Mouse (Mus musculus) G1E (cell line): ENCODE data around the gene Psma7. TPM values are rescaled to one million over a fixed set of nuclear protein-coding genes. Genes with fewer than 3 reads are reported as not detected.
A peak's percentile ranks its signal among the peaks of the same experiment; 100 is the strongest.

Experiments
- ATAC-seq: 2 replicates; pipeline ENCODE4 v1.8.0; 2016; ENCODE audit warnings: mild to moderate bottlenecking; ENCODE audit not compliant: insufficient number of reproducible peaks, poor library complexity, low FRiP score, severe bottlenecking; ENCODE audit errors: extremely low read depth
- DNase-seq: peaks from one replicate; pipeline ENCODE4 v3.0.0; 2012; ENCODE audit warnings: low spot score
- H3K27me3 ChIP-seq: 2 replicates; pipeline ENCODE4 v1.6.1; 2012; ENCODE audit warnings: mild to moderate bottlenecking, low read length, inconsistent platforms; ENCODE audit not compliant: insufficient read depth
- H3K36me3 ChIP-seq: replicated peaks from 2 replicates; pipeline ENCODE3; 2012; ENCODE audit warnings: mild to moderate bottlenecking, inconsistent platforms
- H3K4me1 ChIP-seq: 2 replicates; pipeline ENCODE4 v1.6.1; 2012; ENCODE audit warnings: low read depth, low read length, inconsistent platforms, mixed read lengths; ENCODE audit not compliant: insufficient read depth
- H3K4me3 ChIP-seq: 2 replicates; pipeline ENCODE4 v1.5.1; 2012; ENCODE audit warnings: low read depth, mild to moderate bottlenecking, inconsistent platforms, low read length, moderate library complexity, mixed read lengths
- H3K9me3 ChIP-seq: replicated peaks from 2 replicates; pipeline ENCODE4 v1.6.1; 2012; ENCODE audit warnings: inconsistent platforms
- CTCF ChIP-seq: IDR thresholded peaks from 2 replicates; pipeline ENCODE4 v1.5.1; 2012; ENCODE audit warnings: low read depth, low read length, inconsistent platforms, mixed read lengths
- GATA1 ChIP-seq: IDR thresholded peaks from 2 replicates; pipeline ENCODE4 v1.6.1; 2012; ENCODE audit warnings: borderline replicate concordance, low read length, inconsistent platforms, mixed read lengths
- GATA2 ChIP-seq: IDR thresholded peaks from 2 replicates; pipeline ENCODE4 v1.6.1; 2012; ENCODE audit warnings: low read depth, low read length, inconsistent platforms, borderline replicate concordance
- POLR2AphosphoS5 ChIP-seq: IDR thresholded peaks from 2 replicates; pipeline ENCODE4 v1.6.1; 2012; ENCODE audit warnings: low read depth, low read length, inconsistent platforms; ENCODE audit not compliant: insufficient replicate concordance
- TAL1 ChIP-seq: conservative IDR thresholded peaks from 2 replicates; pipeline ENCODE4 v1.6.1; 2012; ENCODE audit warnings: low read depth, low read length, inconsistent platforms, mixed read lengths
- polyA plus RNA-seq: library from polyadenylated mRNA; stranded (reverse); fragments of >175 nt; gene quantifications from 2 replicates; pipeline ENCODE4 v1.2.3, GENCODE M21; 2012
- total RNA-seq, 2 experiments: library from RNA; stranded (forward) in 1 of 2; stranded (reverse) in 1 of 2; fragments of 200-1000 nt in 1 of 2; fragments of >200 nt in 1 of 2; fragmentation: Nextera tagmentation in 1 of 2; gene quantifications; 2 replicates each; pipeline ENCODE4 v1.2.3; 2014 to 2017

The Psma7 gene
- total and polyA plus RNA-seq, 3 experiments, result 94.1 to 305 (median 148) TPM

DNA sequence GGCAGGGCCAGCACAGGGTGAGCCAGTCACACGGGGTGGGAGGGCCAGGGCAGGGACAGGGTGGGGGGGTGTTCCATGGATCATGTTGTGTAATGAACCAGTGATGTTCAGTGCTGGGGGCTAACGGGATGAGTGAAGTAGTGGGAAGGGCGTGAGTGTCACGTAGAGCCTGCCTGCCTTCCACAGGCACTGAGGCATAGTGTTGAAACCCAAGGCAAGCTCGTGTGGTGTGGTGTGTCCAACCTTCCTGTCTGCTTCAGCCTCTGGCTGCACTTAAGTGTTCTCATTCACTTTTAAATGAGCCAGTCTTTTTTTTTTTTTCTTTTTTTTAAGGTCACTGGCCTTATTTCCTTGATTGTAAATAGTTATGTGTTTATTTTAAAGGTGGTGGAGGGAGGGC, 7.5 kb downstream of the Psma7 start:
- Histone ChIP-seq H3K9me3 (no peaks in the 10 kb centered on the region), H3K36me3 (peaks cover 100% of the 10 kb centered on the region), H3K4me3 (no peak overlapping the region), H3K27me3 (no peaks in the 10 kb centered on the region), H3K4me1 (peaks cover 23% of the 10 kb centered on the region)
- no peak for ATAC-seq
- TF ChIP-seq GATA1, result no peak
- TF ChIP-seq TAL1, result no peak
- TF ChIP-seq CTCF, result no peak
- no peak for TF ChIP-seq POLR2AphosphoS5
- no peak for TF ChIP-seq GATA2
- no peak for DNase-seq

DNA sequence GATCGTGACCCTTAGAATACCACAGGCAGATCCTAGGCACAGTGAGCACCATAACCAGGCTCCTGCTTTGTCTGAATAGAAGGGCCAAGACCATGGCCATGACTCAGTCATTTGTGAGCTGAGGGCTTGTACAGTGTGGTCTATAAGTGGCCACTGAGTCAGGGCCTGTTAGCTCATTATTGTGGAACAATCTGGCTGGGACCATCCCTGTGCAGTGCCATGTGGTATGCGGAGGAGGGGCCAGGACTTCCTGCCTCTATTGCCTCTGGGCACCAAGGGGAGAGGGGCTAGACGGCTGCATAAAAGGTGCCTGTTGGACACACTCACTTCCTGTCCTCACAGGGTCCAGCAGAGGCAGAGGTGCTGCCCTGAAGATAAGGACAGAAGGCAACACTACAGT, 8.3 kb downstream of the Psma7 start:
- no peak for DNase-seq
- Histone ChIP-seq H3K4me1 (peaks cover 23% of the 10 kb centered on the region), H3K36me3 (peaks cover 100% of the 10 kb centered on the region), H3K4me3 (no peak overlapping the region), H3K9me3 (no peaks in the 10 kb centered on the region), H3K27me3 (no peaks in the 10 kb centered on the region)
- TF ChIP-seq GATA2 (no peak), CTCF (no peak), POLR2AphosphoS5 (no peak), GATA1 (no peak), TAL1 (no peak)
- ATAC-seq, result no peak

DNA sequence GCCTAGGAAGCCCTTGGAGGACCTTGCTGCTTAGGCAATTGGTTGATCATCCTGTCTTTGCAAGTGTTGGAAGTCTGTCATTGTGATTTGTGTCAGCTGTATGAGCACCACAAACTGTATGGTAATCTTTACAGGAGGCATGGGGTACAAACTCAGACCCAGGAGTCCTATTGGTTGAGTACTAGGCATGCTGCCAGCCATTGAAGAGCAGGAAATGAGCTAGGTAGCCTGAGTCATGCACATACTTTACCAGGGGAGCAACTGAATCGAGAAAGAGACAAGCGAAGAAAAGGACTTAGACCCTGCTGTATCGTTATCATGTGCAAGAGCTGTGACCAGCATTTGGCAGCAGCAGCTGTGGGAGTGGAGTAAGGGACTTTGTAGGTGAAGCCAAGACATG, 9.3 kb downstream of the Psma7 start:
- no peak overlapping the region for H3K4me3 ChIP-seq
- peaks cover 100% of the 10 kb centered on the region for H3K36me3 ChIP-seq
- DNase-seq, result no peak
- no peak for ATAC-seq
- TF ChIP-seq GATA1, result no peak
- TF ChIP-seq TAL1, result no peak
- TF ChIP-seq GATA2, result no peak
- no peak for TF ChIP-seq CTCF
- TF ChIP-seq POLR2AphosphoS5, result no peak
- H3K27me3 ChIP-seq, result no peaks in the 10 kb centered on the region
- no peaks in the 10 kb centered on the region for H3K9me3 ChIP-seq
- H3K4me1 ChIP-seq, result peaks cover 25% of the 10 kb centered on the region

GRCm38 (mm10) chr2:180031270-180031669, 11.0 kb downstream of the Psma7 start:
- Histone ChIP-seq H3K4me3 (no peak overlapping the region), H3K9me3 (no peaks in the 10 kb centered on the region), H3K27me3 (no peaks in the 10 kb centered on the region), H3K4me1 (peaks cover 36% of the 10 kb centered on the region), H3K36me3 (peaks cover 100% of the 10 kb centered on the region)
- no peak for ATAC-seq
- DNase-seq, result no peak
- TF ChIP-seq GATA2, result no peak
- no peak for TF ChIP-seq POLR2AphosphoS5
- TF ChIP-seq GATA1, result no peak
- no peak for TF ChIP-seq CTCF
- TF ChIP-seq TAL1, result no peak

- ATAC-seq, result no peak
- H3K36me3 ChIP-seq, result peaks cover 65% of the 10 kb centered on the region
- TF ChIP-seq TAL1 (no peak), GATA1 (no peak), GATA2 (no peak), CTCF (no peak), POLR2AphosphoS5 (no peak)
- H3K4me3 ChIP-seq, result peak overlapping the region; percentile 37; the same call in 1 of the 2 replicates
- no peaks in the 10 kb centered on the region for H3K9me3 ChIP-seq
- peaks cover 51% of the 10 kb centered on the region for H3K4me1 ChIP-seq
- H3K27me3 ChIP-seq, result peaks cover 8% of the 10 kb centered on the region
- no peak for DNase-seq
These were observed 14.5 kb downstream of the Psma7 start for GRCm38 (mm10) chr2:180027768-180028167.

DNA sequence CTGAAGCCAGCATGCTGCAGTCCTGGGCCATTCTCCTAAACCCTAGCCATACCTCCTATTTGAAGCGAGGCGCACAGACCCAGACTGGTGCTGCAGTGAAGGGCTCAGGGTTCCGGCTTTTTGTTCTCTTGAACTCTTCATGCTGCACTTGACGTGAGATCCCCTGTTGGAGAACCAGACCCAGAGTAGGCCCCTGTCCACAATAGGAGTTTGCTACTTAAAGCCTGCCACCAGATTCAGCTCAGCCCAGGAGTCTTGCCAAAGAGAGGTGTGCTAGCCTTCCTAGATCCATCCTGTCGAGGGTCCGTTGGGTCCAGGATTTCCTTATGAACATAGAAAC, 16.4 kb downstream of the Psma7 start:
- no peak for TF ChIP-seq CTCF
- TF ChIP-seq GATA2, result no peak
- TF ChIP-seq POLR2AphosphoS5, result no peak
- no peak for TF ChIP-seq TAL1
- TF ChIP-seq GATA1, result no peak
- no peak for DNase-seq
- Histone ChIP-seq H3K36me3 (peaks cover 46% of the 10 kb centered on the region), H3K27me3 (peaks cover 28% of the 10 kb centered on the region), H3K9me3 (no peaks in the 10 kb centered on the region), H3K4me1 (peaks cover 52% of the 10 kb centered on the region), H3K4me3 (peak overlapping the region; percentile 90)
- 0 out of 2 replicates have a peak, but pooled peaks have one; percentile 0 for ATAC-seq
